Mouse (Mus musculus): Measurements from ENCODE around the gene Lama5. TPM values are rescaled to one million over a fixed set of nuclear protein-coding genes. Genes with fewer than 3 reads are reported as not detected.
A peak's percentile ranks its signal among the peaks of the same experiment; 100 is the strongest.

Gene Lama5
- polyA plus RNA-seq, 1 experiment = 8.3 TPM

GRCm38 (mm10) chr2:180228592-180228991 lies 2.9 kb upstream of the Lama5 start:
- TF ChIP-seq CTCF (IDR thresholded peaks at IDR 0.05; ENCODE audit: control insufficient read depth, insufficient read depth, insufficient replicate concordance, low read depth, low read length) (no peak), POLR2A (IDR thresholded peaks at IDR 0.05; ENCODE audit: control insufficient read depth, low read depth, low read length) (no peak)
- no peak overlapping the region for H3K27ac ChIP-seq (ENCODE audit: control insufficient read depth, insufficient read depth, low read depth, low read length)
- no peak overlapping the region for H3K4me3 ChIP-seq (ENCODE audit: control insufficient read depth, low read depth, low read length)
- H3K27me3 ChIP-seq (ENCODE audit: control insufficient read depth, insufficient read depth, low read length) = no peaks in the 10 kb centered on the region
- no peaks in the 10 kb centered on the region for H3K36me3 ChIP-seq (ENCODE audit: control insufficient read depth, insufficient read depth, low read length)
- peaks cover 21% of the 10 kb centered on the region for H3K4me1 ChIP-seq (ENCODE audit: control insufficient read depth, insufficient read depth, low read length)

GRCm38 (mm10) chr2:180228060-180228458 lies 2.4 kb upstream of the Lama5 start:
- Histone ChIP-seq H3K4me1 (ENCODE audit: control insufficient read depth, insufficient read depth, low read length) (peaks cover 21% of the 10 kb centered on the region), H3K4me3 (ENCODE audit: control insufficient read depth, low read depth, low read length) (no peak overlapping the region), H3K36me3 (ENCODE audit: control insufficient read depth, insufficient read depth, low read length) (no peaks in the 10 kb centered on the region), H3K27ac (ENCODE audit: control insufficient read depth, insufficient read depth, low read depth, low read length) (no peak overlapping the region), H3K27me3 (ENCODE audit: control insufficient read depth, insufficient read depth, low read length) (no peaks in the 10 kb centered on the region)
- no peak for TF ChIP-seq CTCF (IDR thresholded peaks at IDR 0.05; ENCODE audit: control insufficient read depth, insufficient read depth, insufficient replicate concordance, low read depth, low read length)
- TF ChIP-seq POLR2A (IDR thresholded peaks at IDR 0.05; ENCODE audit: control insufficient read depth, low read depth, low read length) = no peak

GRCm38 (mm10) chr2:180227262-180228059 lies 1.8 kb upstream of the Lama5 start:
- H3K4me1 ChIP-seq (ENCODE audit: control insufficient read depth, insufficient read depth, low read length) = peaks cover 21% of the 10 kb centered on the region
- H3K27me3 ChIP-seq (ENCODE audit: control insufficient read depth, insufficient read depth, low read length) = no peaks in the 10 kb centered on the region
- H3K27ac ChIP-seq (ENCODE audit: control insufficient read depth, insufficient read depth, low read depth, low read length) = no peak overlapping the region
- TF ChIP-seq POLR2A (IDR thresholded peaks at IDR 0.05; ENCODE audit: control insufficient read depth, low read depth, low read length) (no peak; the same call in 1 of the 2 replicates), CTCF (IDR thresholded peaks at IDR 0.05; ENCODE audit: control insufficient read depth, insufficient read depth, insufficient replicate concordance, low read depth, low read length) (peak; percentile 53; the same call in 1 of the 2 replicates)
- no peak overlapping the region for H3K4me3 ChIP-seq (ENCODE audit: control insufficient read depth, low read depth, low read length)
- no peaks in the 10 kb centered on the region for H3K36me3 ChIP-seq (ENCODE audit: control insufficient read depth, insufficient read depth, low read length)

- Histone ChIP-seq H3K4me3 (ENCODE audit: control insufficient read depth, low read depth, low read length) (peak overlapping the region; percentile 51), H3K27me3 (ENCODE audit: control insufficient read depth, insufficient read depth, low read length) (no peaks in the 10 kb centered on the region), H3K4me1 (ENCODE audit: control insufficient read depth, insufficient read depth, low read length) (peaks cover 23% of the 10 kb centered on the region), H3K36me3 (ENCODE audit: control insufficient read depth, insufficient read depth, low read length) (no peaks in the 10 kb centered on the region), H3K27ac (ENCODE audit: control insufficient read depth, insufficient read depth, low read depth, low read length) (no peak overlapping the region)
- TF ChIP-seq POLR2A (IDR thresholded peaks at IDR 0.05; ENCODE audit: control insufficient read depth, low read depth, low read length) = no peak
- no peak for TF ChIP-seq CTCF (IDR thresholded peaks at IDR 0.05; ENCODE audit: control insufficient read depth, insufficient read depth, insufficient replicate concordance, low read depth, low read length)
Observed at GRCm38 (mm10) chr2:180225044-180225761, 456 bp downstream of the Lama5 start.

- Histone ChIP-seq H3K36me3 (ENCODE audit: control insufficient read depth, insufficient read depth, low read length) (no peaks in the 10 kb centered on the region), H3K27ac (ENCODE audit: control insufficient read depth, insufficient read depth, low read depth, low read length) (no peak overlapping the region), H3K4me3 (ENCODE audit: control insufficient read depth, low read depth, low read length) (peak overlapping the region; percentile 25), H3K27me3 (ENCODE audit: control insufficient read depth, insufficient read depth, low read length) (no peaks in the 10 kb centered on the region), H3K4me1 (ENCODE audit: control insufficient read depth, insufficient read depth, low read length) (peaks cover 23% of the 10 kb centered on the region)
- TF ChIP-seq CTCF (IDR thresholded peaks at IDR 0.05; ENCODE audit: control insufficient read depth, insufficient read depth, insufficient replicate concordance, low read depth, low read length) (no peak), POLR2A (IDR thresholded peaks at IDR 0.05; ENCODE audit: control insufficient read depth, low read depth, low read length) (no peak)
Observed at GRCm38 (mm10) chr2:180224647-180225043, 1.0 kb downstream of the Lama5 start.

- Histone ChIP-seq H3K4me3 (ENCODE audit: control insufficient read depth, low read depth, low read length) (no peak overlapping the region), H3K27me3 (ENCODE audit: control insufficient read depth, insufficient read depth, low read length) (no peaks in the 10 kb centered on the region), H3K4me1 (ENCODE audit: control insufficient read depth, insufficient read depth, low read length) (peaks cover 9% of the 10 kb centered on the region), H3K27ac (ENCODE audit: control insufficient read depth, insufficient read depth, low read depth, low read length) (no peak overlapping the region), H3K36me3 (ENCODE audit: control insufficient read depth, insufficient read depth, low read length) (no peaks in the 10 kb centered on the region)
- TF ChIP-seq POLR2A (IDR thresholded peaks at IDR 0.05; ENCODE audit: control insufficient read depth, low read depth, low read length) (no peak), CTCF (IDR thresholded peaks at IDR 0.05; ENCODE audit: control insufficient read depth, insufficient read depth, insufficient replicate concordance, low read depth, low read length) (no peak)
Observed at GRCm38 (mm10) chr2:180222250-180222649, 3.4 kb downstream of the Lama5 start.

GRCm38 (mm10) chr2:180221051-180221450 lies 4.6 kb downstream of the Lama5 start:
- peaks cover 7% of the 10 kb centered on the region for H3K4me1 ChIP-seq (ENCODE audit: control insufficient read depth, insufficient read depth, low read length)
- TF ChIP-seq CTCF (IDR thresholded peaks at IDR 0.05; ENCODE audit: control insufficient read depth, insufficient read depth, insufficient replicate concordance, low read depth, low read length) (no peak), POLR2A (IDR thresholded peaks at IDR 0.05; ENCODE audit: control insufficient read depth, low read depth, low read length) (no peak)
- no peaks in the 10 kb centered on the region for H3K27me3 ChIP-seq (ENCODE audit: control insufficient read depth, insufficient read depth, low read length)
- no peak overlapping the region for H3K27ac ChIP-seq (ENCODE audit: control insufficient read depth, insufficient read depth, low read depth, low read length)
- no peak overlapping the region for H3K4me3 ChIP-seq (ENCODE audit: control insufficient read depth, low read depth, low read length)
- no peaks in the 10 kb centered on the region for H3K36me3 ChIP-seq (ENCODE audit: control insufficient read depth, insufficient read depth, low read length)
